Mouse (Mus musculus): ENCODE results near the gene Tex28. TPM values are rescaled to one million over a fixed set of nuclear protein-coding genes. Genes with fewer than 3 reads are reported as not detected.
"Not testable (repeated sequence)": the region's sequence is repeated elsewhere in the genome, so short reads cannot be mapped to it uniquely, and the experiment has no call there.

Gene Tex28
- polyA plus RNA-seq (2016; fragmentation: Nextera tagmentation; extraction: Ambion mirVana) = not detected in 2 replicates

DNA sequence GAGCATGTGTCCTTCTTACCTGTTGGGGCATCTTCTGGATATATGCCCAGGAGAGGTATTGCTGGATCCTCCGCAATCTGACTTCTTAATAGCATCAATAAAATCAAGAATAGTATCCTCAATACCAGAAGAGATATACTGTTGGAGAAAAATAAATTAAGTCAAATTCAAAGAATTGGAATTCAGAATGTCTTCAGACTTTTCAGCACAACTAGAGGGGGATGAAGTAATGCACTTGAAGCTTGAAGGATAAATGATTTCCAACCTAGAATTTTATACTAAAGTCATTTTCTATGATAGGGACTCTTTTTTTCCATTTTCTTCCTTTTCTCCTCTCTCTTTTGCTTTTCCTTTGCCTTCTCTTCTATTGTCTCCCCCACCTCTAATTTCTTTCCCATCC is at the start of gene Tex28:
TSS of gene Tex28 (minus strand) at position 101 of the 400 bp plus-strand sequence.
- H3K4me2 ChIP-seq (replicated peaks) = no peak within 1 kb of the TSS

GRCm38 (mm10) chrX:74203556-74203955 is 35.9 kb upstream of the Tex28 start:
- Histone ChIP-seq H3K27ac (no peak overlapping the region), H3K4me1 (no peaks in the 10 kb centered on the region), H3K27me3 (no peaks in the 10 kb centered on the region), H3K36me3 (no peaks in the 10 kb centered on the region), H3K9me3 (replicated peaks) (no peaks in the 10 kb centered on the region), H3K4me3 (no peak overlapping the region), H3K4me2 (replicated peaks) (no peak overlapping the region), H3K9ac (no peak overlapping the region)
- WGBS = 85% methylated on average over 2 of the region's 2 CpGs
- no peak for ATAC-seq (ENCODE audit: low FRiP score)

More for the DNA sequence above, at the start of gene Tex28:
- Histone ChIP-seq H3K27me3 (no peaks in the 10 kb centered on the region), H3K9me3 (replicated peaks) (no peaks in the 10 kb centered on the region), H3K4me1 (no peaks in the 10 kb centered on the region), H3K9ac (no peak within 1 kb of the TSS), H3K36me3 (no peaks in the 10 kb centered on the region), H3K27ac (no peak within 1 kb of the TSS), H3K4me3 (no peak within 1 kb of the TSS)
- no peak for ATAC-seq (ENCODE audit: low FRiP score)
- WGBS = 83% methylated on average over 1 of the region's 1 CpGs

GRCm38 (mm10) chrX:74176959-74177358 is 9.3 kb upstream of the Tex28 start, which contains the start of gene Tktl1:
Gene Tktl1, plus strand, starts transcription at chrX:74177259.
- ATAC-seq (ENCODE audit: low FRiP score) = no peak
- 88% methylated on average over 17 of the region's 17 CpGs for WGBS
- H3K4me2 ChIP-seq (replicated peaks) = no peak within 1 kb of the TSS

GRCm38 (mm10) chrX:74135263-74135662 is 32.4 kb downstream of the Tex28 start, which contains the start of gene Mecp2:
Gene Mecp2, minus strand, starts transcription at chrX:74135363.
- not testable (repeated sequence) for H3K4me2 ChIP-seq (replicated peaks); H3K27me3 ChIP-seq; H3K4me1 ChIP-seq; H3K9me3 ChIP-seq (replicated peaks); ATAC-seq (ENCODE audit: low FRiP score); H3K36me3 ChIP-seq; H3K27ac ChIP-seq; H3K9ac ChIP-seq; H3K4me3 ChIP-seq
- 18% methylated on average over 1 of the region's 1 CpGs for WGBS

More at GRCm38 (mm10) chrX:74176959-74177358, 9.3 kb upstream of the Tex28 start, which contains the start of gene Tktl1:
- no peaks in the 10 kb centered on the region for H3K36me3 ChIP-seq
- H3K9ac ChIP-seq = no peak within 1 kb of the TSS
- H3K4me3 ChIP-seq = no peak within 1 kb of the TSS
- H3K9me3 ChIP-seq (replicated peaks) = no peaks in the 10 kb centered on the region
- H3K4me1 ChIP-seq = no peaks in the 10 kb centered on the region
- H3K27ac ChIP-seq = no peak within 1 kb of the TSS
- H3K27me3 ChIP-seq = no peaks in the 10 kb centered on the region

DNA sequence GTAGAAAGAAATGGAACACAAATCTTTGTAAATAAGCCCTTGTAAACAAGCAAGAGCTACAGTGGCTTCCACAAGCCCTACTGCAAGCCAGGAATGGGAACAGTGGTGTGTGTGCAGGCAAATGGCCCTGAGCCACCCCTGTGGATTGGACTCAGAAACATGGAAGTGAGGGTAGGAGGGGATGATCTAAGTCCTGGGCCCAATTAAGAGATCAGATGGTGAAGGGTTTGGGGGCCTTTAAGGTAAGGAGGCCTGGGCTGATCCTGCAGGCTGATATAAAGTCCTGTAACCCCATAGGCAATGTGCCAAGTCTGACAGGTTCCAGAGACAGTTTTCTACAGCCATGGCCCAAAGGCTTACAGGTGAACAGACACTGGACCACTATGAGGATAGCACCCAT is 40.5 kb downstream of the Tex28 start, which contains the start of gene Opn1mw:
TSS of gene Opn1mw (plus strand) at position 301 of the 400 bp plus-strand sequence.
- H3K9me3 ChIP-seq (replicated peaks) = no peaks in the 10 kb centered on the region
- H3K4me2 ChIP-seq (replicated peaks) = no peak within 1 kb of the TSS
- no peak within 1 kb of the TSS for H3K27ac ChIP-seq
- H3K4me1 ChIP-seq = no peaks in the 10 kb centered on the region
- H3K36me3 ChIP-seq = no peaks in the 10 kb centered on the region
- H3K9ac ChIP-seq = no peak within 1 kb of the TSS
- ATAC-seq (ENCODE audit: low FRiP score) = no peak
- no peak within 1 kb of the TSS for H3K4me3 ChIP-seq
- 0 out of 2 replicates have a peak, but pooled peaks cover 6% of the 10 kb centered on the region for H3K27me3 ChIP-seq

- no peak overlapping the region for H3K4me3 ChIP-seq
- ATAC-seq (ENCODE audit: low FRiP score) = no peak
- H3K4me1 ChIP-seq = no peaks in the 10 kb centered on the region
- no peaks in the 10 kb centered on the region for H3K36me3 ChIP-seq
- 0 out of 2 replicates have a peak, but pooled peaks cover 6% of the 10 kb centered on the region for H3K27me3 ChIP-seq
- H3K9ac ChIP-seq = no peak overlapping the region
- no peak overlapping the region for H3K4me2 ChIP-seq (replicated peaks)
- no peak overlapping the region for H3K27ac ChIP-seq
- 60% methylated on average over 2 of the region's 2 CpGs for WGBS
- no peaks in the 10 kb centered on the region for H3K9me3 ChIP-seq (replicated peaks)
Observed at GRCm38 (mm10) chrX:74124975-74125374, 42.7 kb downstream of the Tex28 start.

DNA sequence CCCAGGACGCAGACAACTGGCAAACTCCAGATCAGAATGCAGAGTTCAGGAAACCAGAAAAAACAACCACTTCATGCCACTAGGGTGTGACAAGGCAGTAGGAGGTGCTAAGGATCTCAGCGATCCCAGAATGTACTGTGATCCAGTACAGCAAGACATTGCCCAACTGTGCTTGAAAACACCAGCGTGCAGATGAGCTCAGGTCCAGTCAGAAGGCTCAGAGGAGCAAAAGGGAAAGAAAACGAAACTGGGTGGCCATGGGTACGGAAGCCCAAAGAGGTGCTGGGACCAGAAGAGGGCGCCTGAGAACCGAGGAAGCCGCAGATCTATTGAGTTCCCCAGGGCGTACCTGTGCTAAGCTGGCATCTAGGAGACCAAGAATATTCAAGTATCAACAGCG is 52.1 kb downstream of the Tex28 start:
- no peaks in the 10 kb centered on the region for H3K27me3 ChIP-seq
- H3K4me2 ChIP-seq (replicated peaks) = peak overlapping the region; percentile 42
- no peaks in the 10 kb centered on the region for H3K36me3 ChIP-seq
- no peak overlapping the region for H3K27ac ChIP-seq
- H3K4me1 ChIP-seq = no peaks in the 10 kb centered on the region
- H3K4me3 ChIP-seq = no peak overlapping the region
- H3K9ac ChIP-seq = no peak overlapping the region
- no peak; the same call in 1 of the 2 replicates for ATAC-seq (ENCODE audit: low FRiP score)
- no peaks in the 10 kb centered on the region for H3K9me3 ChIP-seq (replicated peaks)
- 31% methylated on average over 10 of the region's 10 CpGs for WGBS

GRCm38 (mm10) chrX:74114036-74114435 is 53.6 kb downstream of the Tex28 start:
- no peaks in the 10 kb centered on the region for H3K4me1 ChIP-seq
- H3K27ac ChIP-seq = no peak overlapping the region
- H3K4me3 ChIP-seq = no peak overlapping the region
- H3K36me3 ChIP-seq = no peaks in the 10 kb centered on the region
- H3K9ac ChIP-seq = no peak overlapping the region
- H3K27me3 ChIP-seq = no peaks in the 10 kb centered on the region
- H3K9me3 ChIP-seq (replicated peaks) = no peaks in the 10 kb centered on the region
- H3K4me2 ChIP-seq (replicated peaks) = no peak overlapping the region
- no peak for ATAC-seq (ENCODE audit: low FRiP score)

DNA sequence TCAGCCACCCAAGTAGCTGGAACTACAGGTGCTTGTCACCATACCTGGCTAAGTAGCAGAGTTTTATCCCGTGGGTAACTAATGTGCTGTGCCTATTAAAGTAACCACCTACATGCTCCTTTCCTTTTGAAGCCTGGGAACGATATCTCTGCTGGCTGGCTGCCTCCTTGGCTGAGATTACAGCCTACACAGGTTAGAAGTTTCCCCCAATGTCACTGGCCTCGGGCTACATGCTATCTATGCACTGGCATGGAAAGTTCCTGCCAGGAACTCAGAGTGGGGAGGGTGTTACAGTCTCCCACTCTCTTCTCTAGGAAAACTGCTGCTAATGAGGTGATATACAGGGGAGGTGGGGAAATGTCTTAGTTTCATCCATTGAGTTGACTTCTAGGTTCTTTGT is 58.9 kb downstream of the Tex28 start:
- Histone ChIP-seq H3K9me3 (replicated peaks) (no peaks in the 10 kb centered on the region), H3K4me3 (no peak overlapping the region), H3K4me2 (replicated peaks) (no peak overlapping the region), H3K27ac (no peak overlapping the region), H3K36me3 (no peaks in the 10 kb centered on the region), H3K4me1 (no peaks in the 10 kb centered on the region), H3K27me3 (no peaks in the 10 kb centered on the region), H3K9ac (no peak overlapping the region)
- no peak for ATAC-seq (ENCODE audit: low FRiP score)
- WGBS = 50% methylated on average over 3 of the region's 3 CpGs

DNA sequence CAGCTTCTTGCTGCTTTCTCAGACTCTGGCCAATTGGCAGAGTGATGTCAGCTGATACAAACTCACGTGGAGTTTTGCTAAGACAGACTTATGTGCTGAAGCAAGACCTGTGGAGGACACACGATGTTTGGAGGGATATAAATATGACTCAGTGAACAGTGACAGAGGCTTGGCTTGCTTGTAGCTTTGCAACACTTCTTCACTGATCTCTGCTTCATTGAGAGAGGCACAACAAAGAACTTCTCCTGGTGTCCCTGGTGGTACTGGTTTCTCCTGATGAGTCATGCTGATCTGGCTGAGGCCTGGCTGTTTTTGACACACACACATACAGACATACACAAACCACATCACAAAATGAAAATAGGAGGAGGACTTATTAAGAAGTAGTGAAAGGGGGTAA is 61.7 kb downstream of the Tex28 start:
- Histone ChIP-seq H3K27ac (no peak overlapping the region), H3K4me1 (no peaks in the 10 kb centered on the region), H3K27me3 (no peaks in the 10 kb centered on the region), H3K4me3 (no peak overlapping the region), H3K4me2 (replicated peaks) (no peak overlapping the region), H3K36me3 (no peaks in the 10 kb centered on the region), H3K9me3 (replicated peaks) (no peaks in the 10 kb centered on the region), H3K9ac (no peak overlapping the region)
- WGBS = 51% methylated on average over 2 of the region's 2 CpGs
- ATAC-seq (ENCODE audit: low FRiP score) = no peak

GRCm38 (mm10) chrX:74103457-74104188 is 64.0 kb downstream of the Tex28 start:
- H3K4me3 ChIP-seq = no peak overlapping the region
- no peak overlapping the region for H3K27ac ChIP-seq
- H3K9ac ChIP-seq = no peak overlapping the region
- H3K4me1 ChIP-seq = no peaks in the 10 kb centered on the region
- 64% methylated on average over 4 of the region's 4 CpGs for WGBS
- no peak for ATAC-seq (ENCODE audit: low FRiP score)
- H3K27me3 ChIP-seq = no peaks in the 10 kb centered on the region
- H3K9me3 ChIP-seq (replicated peaks) = no peaks in the 10 kb centered on the region
- no peaks in the 10 kb centered on the region for H3K36me3 ChIP-seq
- H3K4me2 ChIP-seq (replicated peaks) = no peak overlapping the region

Data from hindbrain, embryonic 12.5 days (tissue).